Mouse (Mus musculus) forebrain, postnatal 0 days (tissue): ENCODE data around the gene Rcn2. TPM values are rescaled to one million over a fixed set of nuclear protein-coding genes. Genes with fewer than 3 reads are reported as not detected.

Experiments used
- ATAC-seq: fragments of 200-750 bp; cut with Nextera tagmentation; 2 replicates; pipeline ENCODE4 v1.8.0; 2017; ENCODE audit warnings: mild to moderate bottlenecking, moderate library complexity
- DNase-seq: peaks from one replicate; pipeline ENCODE4 v3.0.0-alpha.2; 2015
- H3K27ac ChIP-seq: fragments of 300-500 bp; sonication (generic); 2 replicates; pipeline ENCODE4 v1.5.1; 2014; ENCODE audit warnings: low read depth, mild to moderate bottlenecking, antibody characterized with exemption, low read length, moderate library complexity, mixed read lengths
- H3K27me3 ChIP-seq: fragments of 300-500 bp; sonication (generic); 2 replicates; pipeline ENCODE4 v1.6.1; 2014; ENCODE audit warnings: mild to moderate bottlenecking, low read length, mixed read lengths; ENCODE audit not compliant: insufficient read depth
- H3K36me3 ChIP-seq: fragments of 300-500 bp; sonication (generic); 2 replicates; pipeline ENCODE4 v1.6.1; 2014; ENCODE audit warnings: mild to moderate bottlenecking, moderate library complexity; ENCODE audit not compliant: insufficient read depth
- H3K4me1 ChIP-seq: fragments of 300-500 bp; sonication (generic); 2 replicates; pipeline ENCODE4 v1.6.1; 2014; ENCODE audit warnings: antibody characterized with exemption; ENCODE audit not compliant: insufficient read depth
- H3K4me2 ChIP-seq: fragments of 300-500 bp; sonication (generic); 2 replicates; pipeline ENCODE4 v1.6.1; 2014; ENCODE audit warnings: low read depth, mild to moderate bottlenecking, moderate library complexity
- H3K4me3 ChIP-seq: fragments of 300-500 bp; sonication (generic); 2 replicates; pipeline ENCODE4 v1.5.1; 2014; ENCODE audit warnings: low read depth, low read length, mixed read lengths
- H3K9ac ChIP-seq: fragments of 300-500 bp; sonication (generic); 2 replicates; pipeline ENCODE4 v1.6.1; 2014; ENCODE audit warnings: mild to moderate bottlenecking
- H3K9me3 ChIP-seq: fragments of 300-500 bp; sonication (generic); 2 replicates; pipeline ENCODE4 v1.6.1; 2016; ENCODE audit warnings: low read length
- CTCF ChIP-seq: sonication (generic); IDR thresholded peaks from 2 replicates; pipeline ENCODE4 v1.5.1; 2016; ENCODE audit warnings: antibody characterized with exemption, control low read depth, low read depth
- WGBS: fragments of 180-500 bp; shearing (Covaris S2); extraction: QIAGEN DNeasy Blood & Tissue Kit; methylation state at CpG from one replicate; pipeline ENCODE4 v1.1.7; 2014; 5-methylcytosine and 5-hydroxymethylcytosine counted together
- polyA plus RNA-seq: library from polyadenylated mRNA; unstranded; fragments of >200 nt; fragmentation: Nextera tagmentation; extraction: Ambion mirVana; gene quantifications from 2 replicates; pipeline ENCODE4 v1.2.1, GENCODE M21; 2015
- total RNA-seq: library from RNA; depleted of rRNA; stranded (reverse); fragments of >200 nt; gene quantifications from 2 replicates; pipeline ENCODE4 v1.2.3, GENCODE M21; 2014

Rcn2 gene
- total and polyA plus RNA-seq, 2 experiments from 2014 or later = 157 to 274 TPM

DNA sequence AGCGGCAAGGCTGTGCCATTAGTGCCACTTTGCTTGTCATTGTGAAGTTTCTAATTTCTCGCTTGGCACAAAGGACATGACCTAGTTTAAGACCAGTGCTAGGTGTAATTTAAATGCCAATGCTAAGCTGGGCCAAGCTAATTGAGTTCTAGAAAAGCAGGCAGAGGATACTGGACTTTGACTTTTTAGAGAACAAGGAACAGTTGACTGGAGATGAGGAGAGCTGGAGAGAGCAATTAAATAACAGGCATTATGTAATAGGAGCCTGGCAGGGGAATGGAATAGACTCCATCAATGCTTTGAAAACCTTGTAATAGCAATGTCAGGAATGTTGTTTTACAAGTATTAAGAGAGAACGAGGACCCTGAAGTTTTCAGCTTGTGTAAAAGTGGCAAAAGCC lies 12.2 kb downstream of the Rcn2 start:
- no peak for TF ChIP-seq CTCF

GRCm38 (mm10) chr9:56056147-56056546 lies 14.5 kb downstream of the Rcn2 start:
- H3K4me2 ChIP-seq = no peak overlapping the region
- H3K27ac ChIP-seq = no peak overlapping the region
- peaks cover 63% of the 10 kb centered on the region for H3K36me3 ChIP-seq
- no peaks in the 10 kb centered on the region for H3K9me3 ChIP-seq
- no peak overlapping the region for H3K9ac ChIP-seq
- H3K4me3 ChIP-seq = no peak overlapping the region
- TF ChIP-seq CTCF = no peak
- no peaks in the 10 kb centered on the region for H3K4me1 ChIP-seq
- WGBS = 92% methylated on average over 6 of the region's 6 CpGs
- no peaks in the 10 kb centered on the region for H3K27me3 ChIP-seq
- no peak for ATAC-seq
- no peak for DNase-seq

More for the DNA sequence above, 12.2 kb downstream of the Rcn2 start:
- no peak overlapping the region for H3K4me3 ChIP-seq
- 44% methylated on average over 3 of the region's 3 CpGs for WGBS
- H3K27me3 ChIP-seq = no peaks in the 10 kb centered on the region
- no peaks in the 10 kb centered on the region for H3K4me1 ChIP-seq
- H3K4me2 ChIP-seq = no peak overlapping the region
- peaks cover 49% of the 10 kb centered on the region for H3K36me3 ChIP-seq
- no peak overlapping the region for H3K9ac ChIP-seq
- H3K9me3 ChIP-seq = no peaks in the 10 kb centered on the region
- no peak for ATAC-seq
- H3K27ac ChIP-seq = no peak overlapping the region
- DNase-seq = no peak

GRCm38 (mm10) chr9:56062336-56062735 lies 20.7 kb downstream of the Rcn2 start:
- Histone ChIP-seq H3K9ac (no peak overlapping the region), H3K27ac (no peak overlapping the region), H3K27me3 (no peaks in the 10 kb centered on the region), H3K4me3 (no peak overlapping the region), H3K9me3 (no peaks in the 10 kb centered on the region), H3K36me3 (peaks cover 46% of the 10 kb centered on the region), H3K4me1 (no peaks in the 10 kb centered on the region), H3K4me2 (no peak overlapping the region)
- DNase-seq = no peak
- 95% methylated on average over 5 of the region's 5 CpGs for WGBS
- no peak for TF ChIP-seq CTCF
- ATAC-seq = no peak

- no peak overlapping the region for H3K4me3 ChIP-seq
- H3K4me1 ChIP-seq = no peaks in the 10 kb centered on the region
- peaks cover 30% of the 10 kb centered on the region for H3K36me3 ChIP-seq
- DNase-seq (no peak), ATAC-seq (no peak)
- H3K9me3 ChIP-seq = no peaks in the 10 kb centered on the region
- H3K4me2 ChIP-seq = no peak overlapping the region
- no peak overlapping the region for H3K9ac ChIP-seq
- no peaks in the 10 kb centered on the region for H3K27me3 ChIP-seq
- no peak overlapping the region for H3K27ac ChIP-seq
- TF ChIP-seq CTCF = no peak
- 82% methylated on average over 3 of the region's 3 CpGs for WGBS
Measured at GRCm38 (mm10) chr9:56065011-56065410, 23.4 kb downstream of the Rcn2 start.

GRCm38 (mm10) chr9:56067964-56068363 lies 26.3 kb downstream of the Rcn2 start:
- no peak overlapping the region for H3K4me3 ChIP-seq
- no peak for DNase-seq
- no peak overlapping the region for H3K9ac ChIP-seq
- peaks cover 11% of the 10 kb centered on the region; the same call in 1 of the 2 replicates for H3K36me3 ChIP-seq
- no peaks in the 10 kb centered on the region for H3K27me3 ChIP-seq
- ATAC-seq = no peak
- H3K27ac ChIP-seq = no peak overlapping the region
- no peaks in the 10 kb centered on the region for H3K9me3 ChIP-seq
- WGBS = 95% methylated on average over 4 of the region's 4 CpGs
- H3K4me2 ChIP-seq = no peak overlapping the region
- no peak for TF ChIP-seq CTCF
- H3K4me1 ChIP-seq = no peaks in the 10 kb centered on the region

DNA sequence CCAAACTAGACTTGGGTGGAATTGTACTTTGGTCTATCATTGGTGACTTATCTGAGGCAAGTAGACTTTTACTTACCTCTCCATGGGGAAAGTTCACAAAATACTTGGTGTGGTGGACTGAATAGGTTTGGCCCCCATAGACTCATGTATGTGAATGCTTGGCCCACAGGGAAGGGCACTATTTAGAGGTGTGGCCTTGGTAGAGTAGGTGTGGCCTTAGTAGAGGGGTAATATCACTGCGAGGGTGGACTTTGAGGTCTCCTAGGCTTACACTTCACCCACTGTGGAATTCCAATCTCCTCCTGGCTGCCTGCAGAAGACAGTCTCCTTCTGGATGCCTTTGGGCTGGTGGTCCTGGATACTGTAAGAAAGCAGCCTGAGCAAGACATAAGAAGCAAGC lies 27.0 kb downstream of the Rcn2 start:
- ATAC-seq (no peak), DNase-seq (no peak)
- 93% methylated on average over 1 of the region's 1 CpGs for WGBS
- Histone ChIP-seq H3K27me3 (no peaks in the 10 kb centered on the region), H3K9ac (no peak overlapping the region), H3K4me1 (no peaks in the 10 kb centered on the region), H3K4me3 (no peak overlapping the region), H3K27ac (no peak overlapping the region), H3K4me2 (no peak overlapping the region), H3K9me3 (no peaks in the 10 kb centered on the region), H3K36me3 (peaks cover 11% of the 10 kb centered on the region; the same call in 1 of the 2 replicates)
- no peak for TF ChIP-seq CTCF

GRCm38 (mm10) chr9:56072861-56073260 lies 31.2 kb downstream of the Rcn2 start:
- H3K27ac ChIP-seq = no peak overlapping the region
- ATAC-seq = no peak
- no peaks in the 10 kb centered on the region for H3K9me3 ChIP-seq
- H3K4me1 ChIP-seq = no peaks in the 10 kb centered on the region
- WGBS = 80% methylated on average over 2 of the region's 2 CpGs
- no peak overlapping the region for H3K4me2 ChIP-seq
- H3K4me3 ChIP-seq = no peak overlapping the region
- no peak for TF ChIP-seq CTCF
- no peak for DNase-seq
- peaks cover 11% of the 10 kb centered on the region; the same call in 1 of the 2 replicates for H3K36me3 ChIP-seq
- no peaks in the 10 kb centered on the region for H3K27me3 ChIP-seq
- no peak overlapping the region for H3K9ac ChIP-seq
